Mouse (Mus musculus) embryonic fibroblast, embryonic 13.5 days (primary cell): ENCODE measurements at regions not wholly inside any gene's neighbourhood (a gene's known extent, or its start where the extent isn't known, plus 50 kb on each side); places are given as distances from the start of the nearest gene placed in this dataset.

Source experiments
- H3K27ac ChIP-seq: 2 replicates; pipeline ENCODE4 v1.5.1; 2012; ENCODE audit warnings: low read length, control low read depth, inconsistent platforms; ENCODE audit not compliant: insufficient read depth
- H3K4me1 ChIP-seq: 2 replicates; pipeline ENCODE4 v1.6.1; 2011; ENCODE audit warnings: low read length; ENCODE audit not compliant: control insufficient read depth, insufficient read depth
- H3K4me3 ChIP-seq: 2 replicates; pipeline ENCODE4 v1.5.1; 2011; ENCODE audit warnings: mild to moderate bottlenecking, control low read depth, low read length; ENCODE audit not compliant: insufficient read depth
- CTCF ChIP-seq: IDR thresholded peaks from 2 replicates; pipeline ENCODE4 v1.5.1; 2011; ENCODE audit warnings: mild to moderate bottlenecking, control low read depth, low read length, moderate library complexity, borderline replicate concordance; ENCODE audit not compliant: insufficient read depth
- POLR2A ChIP-seq: IDR thresholded peaks from 2 replicates; pipeline ENCODE4 v1.6.1; 2011; ENCODE audit warnings: low read depth, mild to moderate bottlenecking, control low read depth, low read length, moderate library complexity

DNA sequence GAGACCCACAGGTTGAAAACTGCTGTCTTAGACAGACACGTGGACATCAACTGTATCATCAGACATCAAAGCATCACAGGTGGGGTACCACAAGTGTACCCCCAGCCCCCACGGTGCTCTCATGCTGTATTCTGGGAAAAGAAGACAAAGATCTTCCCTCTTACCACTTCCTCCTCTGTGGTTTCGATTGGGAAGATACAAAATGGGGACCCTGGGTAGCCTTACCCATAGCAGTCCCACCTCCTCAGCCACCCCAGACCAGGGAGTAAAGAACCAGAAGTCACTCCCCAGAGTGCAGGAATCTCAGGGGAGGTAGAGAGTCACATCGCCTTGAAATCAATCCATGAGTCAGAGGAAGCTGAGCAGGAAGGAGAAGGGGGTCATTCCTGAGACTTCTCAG lies 60.7 kb upstream of the Ctnnb1 start:
- H3K4me3 ChIP-seq = no peak overlapping the region
- no peak overlapping the region for H3K27ac ChIP-seq
- peaks cover 12% of the 10 kb centered on the region for H3K4me1 ChIP-seq
- TF ChIP-seq POLR2A = no peak
- no peak for TF ChIP-seq CTCF

GRCm38 (mm10) chr9:120869432-120870081 lies 59.5 kb upstream of the Ctnnb1 start:
- Histone ChIP-seq H3K27ac (no peak overlapping the region), H3K4me3 (no peak overlapping the region), H3K4me1 (peaks cover 12% of the 10 kb centered on the region)
- no peak for TF ChIP-seq CTCF
- no peak for TF ChIP-seq POLR2A

DNA sequence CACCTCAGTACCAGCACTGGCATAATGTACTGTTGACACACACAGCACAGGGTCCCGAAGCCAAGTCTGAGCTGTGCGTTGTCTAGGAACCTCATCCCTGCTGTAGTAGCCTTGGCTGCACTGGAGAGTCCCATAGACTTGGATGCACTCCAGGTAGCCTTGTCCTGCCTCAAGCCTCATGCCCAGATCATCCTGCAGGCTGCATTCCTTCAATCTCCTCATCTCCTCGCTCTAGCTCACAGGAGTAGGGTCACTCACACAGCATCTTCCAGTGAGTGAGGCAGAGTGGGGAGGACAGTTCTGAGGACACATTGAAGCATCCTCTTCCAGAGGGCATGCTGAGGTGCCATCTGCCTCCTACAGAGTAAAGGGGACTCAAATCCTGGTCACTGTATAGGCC lies 55.7 kb upstream of the Ctnnb1 start:
- Histone ChIP-seq H3K27ac (no peak overlapping the region), H3K4me3 (no peak overlapping the region), H3K4me1 (peaks cover 8% of the 10 kb centered on the region)
- TF ChIP-seq CTCF (no peak), POLR2A (no peak)

- Histone ChIP-seq H3K4me1 (no peaks in the 10 kb centered on the region), H3K4me3 (no peak overlapping the region), H3K27ac (no peak overlapping the region)
- no peak for TF ChIP-seq CTCF
- no peak for TF ChIP-seq POLR2A
Measured at GRCm38 (mm10) chr9:120874416-120874976, 54.5 kb upstream of the Ctnnb1 start.

DNA sequence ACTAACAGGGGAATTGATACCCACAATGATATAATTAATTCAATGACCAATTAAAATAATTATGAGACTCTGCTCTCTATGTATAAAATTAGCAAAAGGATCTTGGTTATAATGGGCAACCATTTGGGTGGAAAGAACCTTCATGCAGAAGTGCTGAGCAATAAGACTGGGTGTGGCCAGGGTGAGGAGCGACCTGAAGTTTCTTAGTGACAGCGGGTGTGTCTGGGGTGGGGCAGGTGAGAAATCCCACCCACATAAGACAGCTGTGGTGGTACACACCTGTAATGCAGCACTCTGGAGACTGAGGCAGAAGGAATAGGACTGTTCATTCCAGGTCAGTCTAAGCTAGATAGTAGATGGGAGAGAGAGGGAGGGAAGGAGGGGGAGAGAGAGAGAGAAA lies 51.9 kb upstream of the Ctnnb1 start:
- Histone ChIP-seq H3K27ac (no peak overlapping the region), H3K4me3 (no peak overlapping the region), H3K4me1 (no peaks in the 10 kb centered on the region)
- TF ChIP-seq CTCF = no peak
- TF ChIP-seq POLR2A = no peak
